Mouse (Mus musculus): ENCODE data around the gene Stn1. TPM values are rescaled to one million over a fixed set of nuclear protein-coding genes. Genes with fewer than 3 reads are reported as not detected.
A peak's percentile ranks its signal among the peaks of the same experiment; 100 is the strongest.

The Stn1 gene
- total RNA-seq, 2 experiments from 2014 or later, result 23.0 to 27.5 TPM

- Histone ChIP-seq H3K27ac (no peak overlapping the region), H3K4me3 (no peak overlapping the region)
- DNase-seq (ENCODE audit: extremely low spot score in 1 of 2, low spot score in 2 of 2), result no peak
- peak; percentile 51 for TF ChIP-seq CTCF (IDR thresholded peaks at IDR 0.05)
- intact Hi-C loops (cut with DNase I), result loop anchor here (10.0 kb wide), 2 partner anchors 291 to 431 kb away; partner anchors contain the start of gene Cfap58
Measured at GRCm38 (mm10) chr19:47503625-47504024, 33.7 kb downstream of the Stn1 start.

- no peak for DNase-seq (ENCODE audit: extremely low spot score in 1 of 2, low spot score in 2 of 2)
- no peak overlapping the region for H3K4me3 ChIP-seq
- peak; percentile 68 for TF ChIP-seq CTCF (IDR thresholded peaks at IDR 0.05)
- intact Hi-C loops (cut with DNase I), result loop anchor here (1.0 to 10.0 kb wide), 3 partner anchors 146 to 432 kb away; partner anchors contain the start of gene Cfap58
- H3K27ac ChIP-seq, result no peak overlapping the region
Measured at GRCm38 (mm10) chr19:47502563-47502962, 34.7 kb downstream of the Stn1 start.

DNA sequence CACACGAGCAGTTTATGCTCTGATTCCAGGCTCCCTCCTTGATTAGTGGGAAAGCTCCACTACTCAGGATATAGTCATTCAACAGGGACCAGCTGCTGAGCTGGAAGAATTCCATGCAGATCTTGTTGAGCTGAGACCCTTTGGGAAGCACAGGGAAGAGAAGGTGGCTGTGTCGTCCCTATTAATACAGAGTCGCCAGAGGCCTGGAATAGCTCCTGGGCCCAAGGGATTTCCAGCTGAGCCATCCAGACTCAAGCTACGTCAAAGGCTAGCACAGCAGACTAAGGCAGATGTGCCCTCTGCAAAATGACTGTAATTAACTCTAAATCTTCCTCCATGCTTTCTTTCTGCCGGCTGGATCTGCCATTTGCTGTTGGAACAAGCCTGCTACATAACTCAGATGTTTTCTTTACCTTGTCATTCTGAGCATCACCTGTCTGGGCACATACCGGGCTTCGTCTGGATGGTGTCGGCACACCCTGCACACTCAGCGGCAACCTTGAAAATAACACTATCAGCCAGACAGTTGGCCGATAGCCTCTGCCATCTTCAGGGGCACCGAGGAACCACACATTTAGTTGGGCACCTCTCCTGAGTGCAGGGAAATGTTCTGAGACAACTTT is 36.8 kb downstream of the Stn1 start:
- no peak overlapping the region for H3K27ac ChIP-seq
- H3K4me3 ChIP-seq, result no peak overlapping the region
- intact Hi-C loops (cut with DNase I), result loop anchor here (10.0 kb wide), 2 partner anchors 294 to 434 kb away; partner anchors contain the start of gene Cfap58

DNA sequence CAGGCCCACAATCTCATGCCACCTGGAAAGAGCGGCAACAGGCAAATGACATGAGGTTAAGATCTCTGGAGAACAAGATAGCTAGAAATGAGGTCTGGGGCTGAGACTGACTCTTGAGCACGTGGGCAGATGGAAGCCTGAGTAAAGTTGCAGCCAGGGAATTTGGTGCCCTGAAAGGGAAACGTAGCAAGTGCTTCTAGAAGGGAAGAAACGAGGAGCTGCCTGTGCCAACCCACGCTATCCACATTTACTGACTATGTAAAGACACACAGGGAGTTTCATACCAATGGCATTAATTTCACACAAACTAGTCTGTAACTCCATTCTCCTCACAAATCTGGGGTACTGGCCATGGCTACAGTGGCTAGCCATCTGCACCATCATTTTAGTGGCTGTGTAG is 37.5 kb downstream of the Stn1 start:
- DNase-seq (ENCODE audit: extremely low spot score in 1 of 2, low spot score in 2 of 2), result no peak
- intact Hi-C loops (cut with DNase I), result loop anchor here (10.0 kb wide), 3 partner anchors 225 to 435 kb away; partner anchors contain the start of gene Cfap58
- Histone ChIP-seq H3K27ac (no peak overlapping the region), H3K4me3 (no peak overlapping the region)
- no peak for TF ChIP-seq CTCF (IDR thresholded peaks at IDR 0.05)

More for the DNA sequence above, 36.8 kb downstream of the Stn1 start:
- no peak for DNase-seq (ENCODE audit: extremely low spot score in 1 of 2, low spot score in 2 of 2)
- TF ChIP-seq CTCF (IDR thresholded peaks at IDR 0.05), result no peak

GRCm38 (mm10) chr19:47498942-47499341 is 38.4 kb downstream of the Stn1 start:
- TF ChIP-seq CTCF (IDR thresholded peaks at IDR 0.05), result no peak
- Histone ChIP-seq H3K4me3 (no peak overlapping the region), H3K27ac (no peak overlapping the region)
- DNase-seq (ENCODE audit: extremely low spot score in 1 of 2, low spot score in 2 of 2), result no peak
- intact Hi-C loops (cut with DNase I), result loop anchor here (10.0 kb wide), 1 partner anchor 224 kb away; no protein-coding TSS in a partner anchor

- TF ChIP-seq CTCF (IDR thresholded peaks at IDR 0.05), result no peak
- Histone ChIP-seq H3K4me3 (no peak overlapping the region), H3K27ac (no peak overlapping the region)
- intact Hi-C loops (cut with DNase I), result loop anchor here (10.0 kb wide), 1 partner anchor 223 kb away; no protein-coding TSS in a partner anchor
- no peak for DNase-seq (ENCODE audit: extremely low spot score in 1 of 2, low spot score in 2 of 2)
Measured at GRCm38 (mm10) chr19:47497736-47498135, 39.6 kb downstream of the Stn1 start.

DNA sequence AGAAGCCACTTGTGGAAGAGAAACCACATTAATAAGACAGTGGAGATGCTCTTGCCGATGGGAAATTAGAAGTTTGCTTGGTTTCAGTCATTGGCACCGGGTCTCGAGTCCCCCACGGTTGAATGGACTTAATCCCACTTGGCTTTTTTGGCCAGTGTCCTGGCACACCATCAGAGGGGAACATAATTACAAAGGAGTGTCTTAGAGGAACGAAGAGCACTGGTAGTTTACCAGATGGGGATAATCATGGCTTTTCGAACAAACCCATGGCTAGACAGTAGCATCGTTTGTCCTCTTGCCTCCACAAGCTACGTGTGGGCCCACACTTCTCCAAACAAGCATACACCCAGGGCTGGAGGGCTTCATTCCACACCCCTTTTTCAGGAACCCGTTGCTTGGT is 40.0 kb downstream of the Stn1 start:
- Histone ChIP-seq H3K27ac (no peak overlapping the region), H3K4me3 (no peak overlapping the region)
- no peak for TF ChIP-seq CTCF (IDR thresholded peaks at IDR 0.05)
- intact Hi-C loops (cut with DNase I), result loop anchor here (10.0 kb wide), 1 partner anchor 223 kb away; no protein-coding TSS in a partner anchor
- DNase-seq (ENCODE audit: extremely low spot score in 1 of 2, low spot score in 2 of 2), result no peak

- no peak for DNase-seq (ENCODE audit: extremely low spot score in 1 of 2, low spot score in 2 of 2)
- no peak for TF ChIP-seq CTCF (IDR thresholded peaks at IDR 0.05)
- Histone ChIP-seq H3K27ac (no peak overlapping the region), H3K4me3 (no peak overlapping the region)
- intact Hi-C loops (cut with DNase I), result loop anchor here (10.0 kb wide), 1 partner anchor 219 kb away; no protein-coding TSS in a partner anchor
Measured at GRCm38 (mm10) chr19:47493017-47493997, 44.0 kb downstream of the Stn1 start.

DNA sequence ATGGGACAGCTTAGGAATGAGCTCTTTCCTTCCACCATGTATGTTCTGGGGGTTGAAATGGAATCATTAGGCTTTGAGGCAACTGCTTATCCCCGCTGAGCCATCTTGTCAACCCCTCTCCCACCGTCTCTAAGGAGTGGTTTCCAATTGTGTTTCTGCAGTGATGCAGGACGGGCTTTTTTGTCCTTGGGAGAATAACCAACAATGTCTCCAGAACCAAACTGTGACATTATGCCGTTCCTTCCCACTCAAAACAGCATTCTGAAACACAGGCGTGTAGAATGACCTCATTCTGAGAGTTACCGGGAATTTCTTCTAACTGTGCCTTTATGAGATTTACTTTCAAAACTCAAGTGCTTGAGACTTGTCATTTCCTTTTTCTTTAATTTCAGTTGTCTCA is 44.9 kb downstream of the Stn1 start:
- Histone ChIP-seq H3K27ac (no peak overlapping the region), H3K4me3 (no peak overlapping the region)
- DNase-seq (ENCODE audit: extremely low spot score in 1 of 2, low spot score in 2 of 2), result no peak
- no peak for TF ChIP-seq CTCF (IDR thresholded peaks at IDR 0.05)
- intact Hi-C loops (cut with DNase I), result loop anchor here (10.0 kb wide), 1 partner anchor 218 kb away; no protein-coding TSS in a partner anchor

- Histone ChIP-seq H3K27ac (no peak overlapping the region), H3K4me3 (no peak overlapping the region)
- DNase-seq (ENCODE audit: extremely low spot score in 1 of 2, low spot score in 2 of 2), result no peak
- intact Hi-C loops (cut with DNase I), result loop anchor here (10.0 kb wide), 1 partner anchor 217 kb away; no protein-coding TSS in a partner anchor
- no peak for TF ChIP-seq CTCF (IDR thresholded peaks at IDR 0.05)
Measured at GRCm38 (mm10) chr19:47491853-47492252, 45.5 kb downstream of the Stn1 start.

DNA sequence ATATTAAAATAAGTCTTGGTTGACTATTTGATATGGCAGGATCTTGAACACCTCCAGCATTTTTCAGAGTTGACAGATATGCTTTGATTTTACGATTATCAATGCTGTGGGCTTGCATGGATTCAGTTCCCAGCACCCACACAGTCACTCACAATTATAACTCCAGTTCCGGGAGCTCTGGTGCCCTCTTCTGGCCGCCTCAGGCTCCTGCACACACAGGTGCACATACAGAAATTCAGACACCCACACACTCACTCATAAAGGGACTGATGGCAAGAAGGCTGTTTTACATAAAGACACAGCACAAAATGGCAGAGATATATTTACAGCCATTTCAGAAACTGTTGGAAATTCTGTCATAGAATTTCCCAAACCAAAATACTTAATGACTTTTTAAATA is 48.1 kb downstream of the Stn1 start:
- intact Hi-C loops (cut with DNase I), result no loop called here
- H3K27ac ChIP-seq, result no peak overlapping the region
- peak; percentile 17 for TF ChIP-seq CTCF (IDR thresholded peaks at IDR 0.05)
- no peak overlapping the region for H3K4me3 ChIP-seq
- no peak for DNase-seq (ENCODE audit: extremely low spot score in 1 of 2, low spot score in 2 of 2)

DNA sequence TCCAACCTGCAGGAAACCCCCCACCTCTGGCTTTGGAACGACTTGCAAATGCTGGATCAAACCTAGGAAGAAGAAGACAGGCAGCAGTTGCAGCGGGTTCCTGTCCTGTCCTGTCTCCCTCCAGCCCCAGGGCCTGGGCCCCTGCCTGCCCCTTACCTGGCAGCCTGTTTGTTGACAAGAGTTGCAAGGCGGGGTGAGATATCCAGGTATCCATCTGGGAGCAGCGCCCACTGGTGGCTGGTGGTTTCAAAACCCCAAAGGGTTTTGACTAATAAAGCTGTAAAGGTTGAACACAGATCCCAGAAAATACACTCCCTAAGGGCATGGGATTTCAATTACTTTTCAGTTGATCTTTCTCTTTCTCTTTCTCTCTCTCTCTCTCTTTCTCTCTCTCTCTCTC is 49.1 kb downstream of the Stn1 start:
- no peak overlapping the region for H3K27ac ChIP-seq
- DNase-seq (ENCODE audit: extremely low spot score in 1 of 2, low spot score in 2 of 2), result no peak
- TF ChIP-seq CTCF (IDR thresholded peaks at IDR 0.05), result peak; percentile 41
- intact Hi-C loops (cut with DNase I), result no loop called here
- H3K4me3 ChIP-seq, result no peak overlapping the region
